Mouse (Mus musculus): Measurements from ENCODE around the gene Efcab6.

DNA sequence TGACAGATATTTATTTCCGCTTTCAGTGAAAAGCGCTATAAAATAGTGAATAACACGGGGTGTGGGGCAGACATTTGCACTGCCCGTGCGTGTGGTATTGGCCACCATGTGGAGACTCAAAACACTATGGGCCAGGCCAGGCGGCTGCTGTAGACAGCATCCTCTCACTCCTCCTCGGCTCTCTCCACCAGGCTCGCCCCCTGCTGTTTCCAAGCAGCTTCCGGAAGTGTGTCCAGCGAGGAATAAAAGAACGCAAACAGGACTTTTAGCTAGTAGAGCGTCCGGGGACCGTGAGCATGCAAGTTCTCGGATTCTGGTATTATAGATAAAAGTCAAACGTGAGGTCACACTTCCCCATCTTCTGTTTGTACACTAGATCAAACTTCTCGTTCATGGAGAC is 12.0 kb upstream of the Efcab6 start:
- TF ChIP-seq GATA1 (IDR thresholded peaks at IDR 0.05; ENCODE audit: low read length) (no peak), TAL1 (IDR thresholded peaks at IDR 0.05; ENCODE audit: low read length) (no peak)

Data from erythroblast, embryonic 14.5 days (primary cell).